Mouse (Mus musculus) MEL (cell line): ENCODE data around the gene Nell1. TPM values are rescaled to one million over a fixed set of nuclear protein-coding genes. Genes with fewer than 3 reads are reported as not detected.

ENCODE experiments used
- DNase-seq: peaks from one replicate; pipeline ENCODE4 v3.0.0; 2011; ENCODE audit warnings: low read depth, low spot score
- H3K27ac ChIP-seq: 2 replicates; pipeline ENCODE4 v1.5.1; 2012; ENCODE audit warnings: low read depth, mild to moderate bottlenecking, control low read depth, low read length, moderate library complexity; ENCODE audit not compliant: control insufficient read depth
- H3K27me3 ChIP-seq, 2 experiments: fragments of 150-350 bp in 1 of 2; sonication (generic) in 1 of 2; 2 replicates each; pipeline ENCODE4 v1.6.1; 2012; ENCODE audit warnings: low read length in 2 of 2, mild to moderate bottlenecking in 2 of 2, improper control_type of control experiment in 1 of 2, moderate library complexity in 1 of 2; ENCODE audit not compliant: insufficient read depth in 2 of 2, control insufficient read depth in 1 of 2
- H3K36me3 ChIP-seq, 2 experiments: 2 replicates each; pipeline ENCODE4 v1.6.1; 2012 to 2014; ENCODE audit warnings: low read length in 2 of 2, improper control_type of control experiment in 1 of 2, inconsistent platforms in 1 of 2, mild to moderate bottlenecking in 1 of 2; ENCODE audit not compliant: insufficient read depth in 2 of 2, control insufficient read depth in 1 of 2
- H3K4me1 ChIP-seq, 2 experiments: fragments of 150-350 bp in 1 of 2; sonication (generic) in 1 of 2; 2 replicates each; pipeline ENCODE4 v1.6.1; 2012; ENCODE audit warnings: low read length in 2 of 2, improper control_type of control experiment in 1 of 2, mild to moderate bottlenecking in 1 of 2; ENCODE audit not compliant: insufficient read depth in 2 of 2, control insufficient read depth in 1 of 2
- H3K4me3 ChIP-seq, 2 experiments: fragments of 150-350 bp in 1 of 2; sonication (generic) in 1 of 2; 2 replicates each; pipeline ENCODE4 v1.5.1; 2012; ENCODE audit warnings: low read depth in 2 of 2, low read length in 2 of 2, mild to moderate bottlenecking in 2 of 2, moderate library complexity in 2 of 2, control low read depth in 1 of 2, improper control_type of control experiment in 1 of 2; ENCODE audit not compliant: control insufficient read depth in 1 of 2, insufficient read depth in 1 of 2
- H3K79me2 ChIP-seq: 2 replicates; pipeline ENCODE4 v1.6.1; 2012; ENCODE audit warnings: mild to moderate bottlenecking, low read length, moderate library complexity; ENCODE audit not compliant: control insufficient read depth, poor library complexity, insufficient read depth
- H3K9ac ChIP-seq: 2 replicates; pipeline ENCODE4 v1.6.1; 2012; ENCODE audit warnings: low read depth, mild to moderate bottlenecking, control low read depth, low read length, moderate library complexity; ENCODE audit not compliant: control insufficient read depth, poor library complexity, severe bottlenecking
- H3K9me3 ChIP-seq: fragments of 150-350 bp; sonication (generic); replicated peaks from 2 replicates; pipeline ENCODE4 v1.6.1; 2012; ENCODE audit warnings: mild to moderate bottlenecking, low read length, improper control_type of control experiment, moderate library complexity; ENCODE audit not compliant: insufficient read depth
- BHLHE40 ChIP-seq: IDR thresholded peaks from 2 replicates; pipeline ENCODE4 v1.6.1; 2012; ENCODE audit warnings: low read depth, mild to moderate bottlenecking, inconsistent platforms, low read length, improper control_type of control experiment, borderline replicate concordance
- CHD1 ChIP-seq: IDR thresholded peaks from 2 replicates; pipeline ENCODE4 v1.6.1; 2012; ENCODE audit warnings: low read depth, mild to moderate bottlenecking, inconsistent platforms, low read length, improper control_type of control experiment
- E2F4 ChIP-seq: IDR thresholded peaks from 2 replicates; pipeline ENCODE4 v1.6.1; 2011; ENCODE audit warnings: low read depth, low read length, improper control_type of control experiment, borderline replicate concordance
- ETS1 ChIP-seq: IDR thresholded peaks from 2 replicates; pipeline ENCODE4 v1.6.1; 2012; ENCODE audit warnings: low read depth, mild to moderate bottlenecking, inconsistent platforms, low read length, improper control_type of control experiment, moderate library complexity
- GABPA ChIP-seq: IDR thresholded peaks from 2 replicates; pipeline ENCODE4 v1.6.1; 2012; ENCODE audit warnings: low read depth, mild to moderate bottlenecking, inconsistent platforms, low read length, improper control_type of control experiment, moderate library complexity
- GATA1 ChIP-seq: IDR thresholded peaks from 2 replicates; pipeline ENCODE4 v1.6.1; 2011; ENCODE audit warnings: low read depth, low read length, improper control_type of control experiment
- JUND ChIP-seq: IDR thresholded peaks from 2 replicates; pipeline ENCODE4 v1.6.1; 2011; ENCODE audit warnings: low read depth, mild to moderate bottlenecking, improper control_type of control experiment, low read length
- MAX ChIP-seq: IDR thresholded peaks from 2 replicates; pipeline ENCODE4 v1.6.1; 2011; ENCODE audit warnings: low read length, improper control_type of control experiment
- MAZ ChIP-seq: IDR thresholded peaks from 2 replicates; pipeline ENCODE4 v1.6.1; 2012; ENCODE audit warnings: low read depth, mild to moderate bottlenecking, inconsistent platforms, low read length, improper control_type of control experiment
- MEF2A ChIP-seq: IDR thresholded peaks from 2 replicates; pipeline ENCODE4 v1.6.1; 2014; ENCODE audit warnings: low read depth, mild to moderate bottlenecking, inconsistent platforms, low read length, improper control_type of control experiment; ENCODE audit not compliant: poor library complexity, insufficient replicate concordance, severe bottlenecking; ENCODE audit errors: extremely low read depth
- MYB ChIP-seq: IDR thresholded peaks from 2 replicates; pipeline ENCODE4 v1.6.1; 2011; ENCODE audit warnings: mild to moderate bottlenecking, low read depth, low read length, improper control_type of control experiment
- NRF1 ChIP-seq: IDR thresholded peaks from 2 replicates; pipeline ENCODE4 v1.6.1; 2014; ENCODE audit warnings: low read depth, mild to moderate bottlenecking, inconsistent platforms, low read length, improper control_type of control experiment, moderate library complexity; ENCODE audit not compliant: poor library complexity, insufficient read depth, severe bottlenecking
- POLR2AphosphoS2 ChIP-seq: IDR thresholded peaks from 2 replicates; pipeline ENCODE4 v1.6.1; 2011; ENCODE audit warnings: low read length, improper control_type of control experiment
- POLR2AphosphoS5 ChIP-seq: IDR thresholded peaks from 2 replicates; pipeline ENCODE4 v1.6.1; 2012; ENCODE audit warnings: low read depth, borderline replicate concordance, mild to moderate bottlenecking, inconsistent platforms, low read length, moderate library complexity, mixed read lengths
- RAD21 ChIP-seq: IDR thresholded peaks from 2 replicates; pipeline ENCODE4 v1.6.1; 2011; ENCODE audit warnings: mild to moderate bottlenecking, low read depth, low read length, improper control_type of control experiment
- SIN3A ChIP-seq: IDR thresholded peaks from 2 replicates; pipeline ENCODE4 v1.6.1; 2012; ENCODE audit warnings: low read length, improper control_type of control experiment, inconsistent platforms
- SMC3 ChIP-seq: IDR thresholded peaks from 2 replicates; pipeline ENCODE4 v1.6.1; 2011; ENCODE audit warnings: low read depth, low read length, improper control_type of control experiment
- ZKSCAN1 ChIP-seq: IDR thresholded peaks from 2 replicates; pipeline ENCODE4 v1.6.1; 2012; ENCODE audit warnings: low read depth, mild to moderate bottlenecking, inconsistent platforms, low read length, improper control_type of control experiment, moderate library complexity
- ZMIZ1 ChIP-seq: IDR thresholded peaks from 2 replicates; pipeline ENCODE4 v1.6.1; 2012; ENCODE audit warnings: low read depth, mild to moderate bottlenecking, inconsistent platforms, low read length, improper control_type of control experiment, moderate library complexity
- polyA plus RNA-seq, 2 experiments: library from polyadenylated mRNA; stranded (reverse) in 1 of 2; unstranded in 1 of 2; fragments of >175 nt in 1 of 2; fragments of >200 nt in 1 of 2; gene quantifications; 2 replicates each; pipeline versions ENCODE4 v1.2.1 to v1.2.4; 2012; ENCODE audit warnings: low replicate concordance in 2 of 2, low read depth in 1 of 2; ENCODE audit not compliant: insufficient read length in 2 of 2, insufficient read depth in 1 of 2, missing spikeins in 1 of 2
- total RNA-seq: library from RNA; depleted of rRNA; stranded (reverse); fragments of 300-350 nt; gene quantifications from 2 replicates; pipeline ENCODE4 v1.2.3, GENCODE M21; 2012

The Nell1 gene
- total and polyA plus RNA-seq, 3 experiments: not detected

DNA sequence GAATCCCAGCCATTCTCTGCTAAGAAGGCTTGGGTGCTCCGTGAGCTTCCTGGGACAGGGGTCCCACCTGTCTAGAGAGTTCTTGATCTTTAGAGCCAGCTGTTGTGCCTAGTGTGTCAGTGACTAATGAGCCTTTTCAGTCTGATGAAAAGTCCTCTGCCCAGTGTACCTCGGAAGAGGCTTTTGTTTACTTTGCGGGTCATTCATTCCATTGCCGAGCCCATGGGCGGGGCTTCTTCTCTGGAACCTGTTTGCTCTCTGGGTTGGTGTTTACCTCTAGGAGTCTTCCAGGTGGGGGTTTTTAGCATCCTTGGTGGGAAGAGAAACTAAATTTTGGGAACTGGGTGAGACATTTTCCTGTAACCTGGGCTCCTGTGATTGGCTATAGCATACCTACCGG, 10.0 kb downstream of the Nell1 start:
- H3K79me2 ChIP-seq: no peaks in the 10 kb centered on the region
- TF ChIP-seq BHLHE40 (no peak), ETS1 (no peak), MYB (no peak)
- H3K4me3 ChIP-seq: no peak overlapping the region
- no peaks in the 10 kb centered on the region for H3K4me1 ChIP-seq
- no peaks in the 10 kb centered on the region for H3K36me3 ChIP-seq
- H3K27me3 ChIP-seq: no peaks in the 10 kb centered on the region
- H3K9me3 ChIP-seq: no peaks in the 10 kb centered on the region
- no peak overlapping the region for H3K27ac ChIP-seq
- no peak overlapping the region for H3K9ac ChIP-seq
- DNase-seq: no peak

DNA sequence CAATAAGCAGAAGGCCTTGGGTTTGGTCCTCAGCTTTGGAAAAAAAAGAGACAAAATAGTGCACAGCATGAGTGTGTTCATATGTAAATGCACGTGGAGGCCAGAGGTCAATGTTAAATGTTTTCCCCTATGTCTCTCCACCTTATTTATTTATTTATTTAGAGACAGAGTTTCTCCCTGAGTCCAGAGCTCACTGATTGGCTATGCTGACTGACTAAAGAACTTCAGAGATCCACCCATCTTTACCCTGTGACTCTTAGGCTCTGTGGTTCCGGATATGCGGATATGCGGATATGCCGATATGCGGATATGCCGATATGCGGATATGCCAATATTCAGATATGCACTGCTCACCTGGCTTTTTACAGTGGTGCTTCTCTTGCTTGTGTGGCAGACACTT, 11.3 kb downstream of the Nell1 start:
- no peak for TF ChIP-seq ZKSCAN1
- no peak for TF ChIP-seq RAD21
- TF ChIP-seq MAZ: no peak
- no peak for TF ChIP-seq JUND
- Histone ChIP-seq H3K79me2 (no peaks in the 10 kb centered on the region), H3K27me3 (no peaks in the 10 kb centered on the region), H3K4me3 (no peak overlapping the region), H3K9me3 (no peaks in the 10 kb centered on the region), H3K4me1 (no peaks in the 10 kb centered on the region), H3K36me3 (no peaks in the 10 kb centered on the region), H3K27ac (no peak overlapping the region), H3K9ac (no peak overlapping the region)
- no peak for DNase-seq

GRCm38 (mm10) chr7:49999321-49999720, 24.7 kb downstream of the Nell1 start:
- H3K36me3 ChIP-seq: no peaks in the 10 kb centered on the region
- no peaks in the 10 kb centered on the region for H3K9me3 ChIP-seq
- H3K27me3 ChIP-seq: no peaks in the 10 kb centered on the region
- DNase-seq: no peak
- no peak overlapping the region for H3K27ac ChIP-seq
- no peaks in the 10 kb centered on the region for H3K79me2 ChIP-seq
- no peak overlapping the region for H3K9ac ChIP-seq
- TF ChIP-seq SIN3A (no peak), NRF1 (no peak), MAZ (no peak), POLR2AphosphoS2 (no peak), SMC3 (no peak), BHLHE40 (no peak), MEF2A (no peak), POLR2AphosphoS5 (no peak), MAX (no peak), ZMIZ1 (no peak), RAD21 (no peak), CHD1 (no peak), GATA1 (no peak), GABPA (no peak), E2F4 (no peak)
- TF ChIP-seq, all 39 proteins: peak for 0
- no peaks in the 10 kb centered on the region for H3K4me1 ChIP-seq
- no peak overlapping the region for H3K4me3 ChIP-seq
